8 mouse cellular contexts compared by ENCODE assay signal in genomic region chr1:157411711-157412380, GRCm38 (mm10). TPM values are rescaled to one million over a fixed set of nuclear protein-coding genes. Genes with fewer than 3 reads are reported as not detected.
DNase-seq lines count a peak whose midpoint lies in the region; ATAC-seq and TF ChIP-seq lines count a peak whose summit lies in the region.

No protein-coding gene starts in this region.

- H3K36me3 ChIP-seq in forebrain, embryonic 10.5 days (replicated peaks): peaks cover 17% of the 10 kb centered on the region
- H3K36me3 ChIP-seq in heart, embryonic 16.5 days (ENCODE audit: control insufficient read depth, insufficient read depth): no peaks in the 10 kb centered on the region

- under 1% methylated on average over 83 of the region's 85 CpGs for WGBS in forebrain, embryonic 10.5 days
- under 1% methylated on average over 65 of the region's 85 CpGs for WGBS in heart, embryonic 16.5 days
- under 1% methylated on average over 84 of the region's 85 CpGs for WGBS in lung, adult 2 months
- WGBS in olfactory bulb, adult 2 months: under 1% methylated on average over 77 of the region's 85 CpGs

- H3K4me3 ChIP-seq in forebrain, embryonic 10.5 days: peak overlapping the region; percentile 96
- peak overlapping the region; percentile 82 for H3K4me3 ChIP-seq in heart, embryonic 16.5 days (ENCODE audit: low read length)
- peak overlapping the region; percentile 74 for H3K4me3 ChIP-seq in lung, adult 2 months (replicated peaks; ENCODE audit: extremely low read depth, low read depth, low read length)
- H3K4me3 ChIP-seq in olfactory bulb, adult 2 months (ENCODE audit: insufficient read depth, low read depth, low read length): peak overlapping the region; percentile 99

- DNase-seq in ES-CJ7 (ENCODE audit: low read depth, low spot score): peak; percentile 47
- DNase-seq in brain, embryonic 14.5 days (ENCODE audit: low read depth): peak; percentile 67
- DNase-seq in forebrain, embryonic 10.5 days (ENCODE audit: extremely low spot score, low spot score): peak; percentile 74
- peak; percentile 77 to 85 for DNase-seq in kidney, postnatal 4 days
- peak; percentile 63 for DNase-seq in lung, adult 2 months
- DNase-seq in urinary bladder, adult 2 months (ENCODE audit: low spot score): peak; percentile 72

- ATAC-seq in heart, embryonic 16.5 days (replicated peaks; ENCODE audit: extremely low read depth, insufficient read depth, low FRiP score): peak; percentile 84

- H3K4me2 ChIP-seq in heart, embryonic 16.5 days (ENCODE audit: low read depth, low read length): peak overlapping the region; percentile 80

- peaks cover 45% of the 10 kb centered on the region for H3K4me1 ChIP-seq in forebrain, embryonic 10.5 days
- peaks cover 34% of the 10 kb centered on the region for H3K4me1 ChIP-seq in heart, embryonic 16.5 days (ENCODE audit: control insufficient read depth, insufficient read depth, low read length)
- peaks cover 3% of the 10 kb centered on the region for H3K4me1 ChIP-seq in lung, adult 2 months (ENCODE audit: control insufficient read depth, insufficient read depth, low read length)
- no peaks in the 10 kb centered on the region for H3K4me1 ChIP-seq in olfactory bulb, adult 2 months (ENCODE audit: control insufficient read depth, insufficient read depth, low read length)

- peak overlapping the region; percentile 84 for H3K9ac ChIP-seq in heart, embryonic 16.5 days (ENCODE audit: low read length)

- TF ChIP-seq POLR2A in brain, embryonic 14.5 days (IDR thresholded peaks at IDR 0.05; ENCODE audit: borderline replicate concordance, extremely low read depth, insufficient read depth, insufficient read length, poor library complexity, severe bottlenecking): no peak
- TF ChIP-seq POLR2A in lung, adult 2 months (IDR thresholded peaks at IDR 0.05; ENCODE audit: borderline replicate concordance, extremely low read depth, low read depth, low read length): no peak
- no peak for TF ChIP-seq POLR2A in olfactory bulb, adult 2 months (IDR thresholded peaks at IDR 0.05; ENCODE audit: insufficient read depth, low read depth, low read length)

- no peaks in the 10 kb centered on the region for H3K9me3 ChIP-seq in forebrain, embryonic 10.5 days
- H3K9me3 ChIP-seq in heart, embryonic 16.5 days (replicated peaks; ENCODE audit: control insufficient read depth, low read length): no peaks in the 10 kb centered on the region

- H3K27ac ChIP-seq in forebrain, embryonic 10.5 days: peak overlapping the region; percentile 97
- peak overlapping the region; percentile 93 for H3K27ac ChIP-seq in heart, embryonic 16.5 days (ENCODE audit: low read length)
- H3K27ac ChIP-seq in olfactory bulb, adult 2 months (ENCODE audit: insufficient read depth, low read depth, low read length): peak overlapping the region; percentile 71

- H3K27me3 ChIP-seq in forebrain, embryonic 10.5 days (ENCODE audit: poor library complexity, severe bottlenecking): no peaks in the 10 kb centered on the region
- H3K27me3 ChIP-seq in heart, embryonic 16.5 days (ENCODE audit: control insufficient read depth, insufficient read depth, low read length): no peaks in the 10 kb centered on the region

- TF ChIP-seq CTCF in brain, embryonic 14.5 days (IDR thresholded peaks at IDR 0.05; ENCODE audit: borderline replicate concordance, extremely low read depth, insufficient read depth, insufficient read length): no peak
- TF ChIP-seq CTCF in lung, adult 2 months (IDR thresholded peaks at IDR 0.05; ENCODE audit: insufficient read depth, low read length): no peak
- TF ChIP-seq CTCF in olfactory bulb, adult 2 months (IDR thresholded peaks at IDR 0.05; ENCODE audit: insufficient read depth, low read depth, low read length): no peak

RNA-seq across cellular contexts. Expression of gene Rasal2, which starts 0.5 kb away (rescaled TPM):
- 29.5 and 39.9 TPM in 2 replicates for polyA plus RNA-seq in brain, embryonic 14.5 days (2012; rRNA removed)
- polyA plus RNA-seq in forebrain, embryonic 10.5 days (2016; fragmentation: Nextera tagmentation; extraction: Ambion mirVana): 9.5 and 10.2 TPM in 2 replicates
- 13.7 and 15.5 TPM in 2 replicates for polyA plus RNA-seq in heart, embryonic 16.5 days (2015; fragmentation: Nextera tagmentation; extraction: Ambion mirVana)
- 7.6 and 10.4 TPM in 2 replicates for polyA plus RNA-seq in lung, adult 2 months (2012; rRNA removed)
- polyA plus RNA-seq in olfactory bulb, adult 2 months (2012; ENCODE audit: insufficient read depth, insufficient read length, low replicate concordance, missing spikeins): not detected in 2 replicates
- polyA plus RNA-seq in urinary bladder, adult 2 months (2012; rRNA removed): 6.1 and 8.6 TPM in 2 replicates

RNA-seq across cellular contexts. Expression of gene Cryzl2, which starts 46.5 kb away (rescaled TPM):
- polyA plus RNA-seq in brain, embryonic 14.5 days (2012; rRNA removed): 9.1 and 10.4 TPM in 2 replicates
- polyA plus RNA-seq in forebrain, embryonic 10.5 days (2016; fragmentation: Nextera tagmentation; extraction: Ambion mirVana): 5.5 and 6.7 TPM in 2 replicates
- polyA plus RNA-seq in heart, embryonic 16.5 days (2015; fragmentation: Nextera tagmentation; extraction: Ambion mirVana): 30.2 and 33.0 TPM in 2 replicates
- 13.3 and 15.0 TPM in 2 replicates for polyA plus RNA-seq in lung, adult 2 months (2012; rRNA removed)
- not detected in 2 replicates for polyA plus RNA-seq in olfactory bulb, adult 2 months (2012; ENCODE audit: insufficient read depth, insufficient read length, low replicate concordance, missing spikeins)
- polyA plus RNA-seq in urinary bladder, adult 2 months (2012; rRNA removed): 27.7 and 29.0 TPM in 2 replicates

Comparison
In these comparisons a context has a peak if more than half of its experiments do, and no peak if none do; other contexts are left out.
1. Peak in every context shown above with its lines: DNase-seq, ATAC-seq, H3K4me3 ChIP-seq and H3K27ac ChIP-seq.